Mouse (Mus musculus): ENCODE measurements at regions not wholly inside any gene's neighbourhood (a gene's known extent, or its start where the extent isn't known, plus 50 kb on each side); places are given as distances from the start of the nearest gene placed in this dataset.

- DNase-seq (ENCODE audit: low read depth, low spot score) = no peak
These were observed 558.0 kb upstream of the Alcam start for GRCm38 (mm10) chr16:53011847-53012246.

GRCm38 (mm10) chr16:52988852-52989397 lies 535.1 kb upstream of the Alcam start:
- no peak for DNase-seq (ENCODE audit: low read depth, low spot score)

GRCm38 (mm10) chr16:52984336-52984735 lies 530.5 kb upstream of the Alcam start:
- DNase-seq (ENCODE audit: low read depth, low spot score) = no peak

- DNase-seq (ENCODE audit: low read depth, low spot score) = no peak
These were observed 527.1 kb upstream of the Alcam start for GRCm38 (mm10) chr16:52980995-52981394.

GRCm38 (mm10) chr16:52972811-52973210 lies 518.9 kb upstream of the Alcam start:
- no peak for DNase-seq (ENCODE audit: low read depth, low spot score)

GRCm38 (mm10) chr16:52947679-52948078 lies 493.8 kb upstream of the Alcam start:
- DNase-seq (ENCODE audit: low read depth, low spot score) = no peak

GRCm38 (mm10) chr16:52934749-52935148 lies 480.9 kb upstream of the Alcam start:
- no peak for DNase-seq (ENCODE audit: low read depth, low spot score)

GRCm38 (mm10) chr16:52931978-52932377 lies 478.1 kb upstream of the Alcam start:
- DNase-seq (ENCODE audit: low read depth, low spot score) = no peak

GRCm38 (mm10) chr16:52892467-52893255 lies 438.8 kb upstream of the Alcam start:
- DNase-seq (ENCODE audit: low read depth, low spot score) = peak; percentile 1

- DNase-seq (ENCODE audit: low read depth, low spot score) = no peak
These were observed 425.7 kb upstream of the Alcam start for GRCm38 (mm10) chr16:52879463-52880114.

- DNase-seq (ENCODE audit: low read depth, low spot score) = no peak
These were observed 414.0 kb upstream of the Alcam start for GRCm38 (mm10) chr16:52867833-52868232.

GRCm38 (mm10) chr16:52863554-52863953 lies 409.7 kb upstream of the Alcam start:
- DNase-seq (ENCODE audit: low read depth, low spot score) = no peak

- no peak for DNase-seq (ENCODE audit: low read depth, low spot score)
These were observed 407.4 kb upstream of the Alcam start for GRCm38 (mm10) chr16:52861263-52861662.

GRCm38 (mm10) chr16:52858441-52859209 lies 404.8 kb upstream of the Alcam start:
- DNase-seq (ENCODE audit: low read depth, low spot score) = peak; percentile 72

- DNase-seq (ENCODE audit: low read depth, low spot score) = no peak
These were observed 397.3 kb upstream of the Alcam start for GRCm38 (mm10) chr16:52851129-52851528.

GRCm38 (mm10) chr16:52818976-52819375 lies 365.1 kb upstream of the Alcam start:
- DNase-seq (ENCODE audit: low read depth, low spot score) = no peak

- no peak for DNase-seq (ENCODE audit: low read depth, low spot score)
These were observed 357.3 kb upstream of the Alcam start for GRCm38 (mm10) chr16:52811219-52811618.

- DNase-seq (ENCODE audit: low read depth, low spot score) = no peak
These were observed 350.5 kb upstream of the Alcam start for GRCm38 (mm10) chr16:52804365-52804764.

GRCm38 (mm10) chr16:52799715-52800392 lies 346.0 kb upstream of the Alcam start:
- peak; percentile 12 for DNase-seq (ENCODE audit: low read depth, low spot score)

GRCm38 (mm10) chr16:52795184-52795583 lies 341.3 kb upstream of the Alcam start:
- DNase-seq (ENCODE audit: low read depth, low spot score) = no peak

- DNase-seq (ENCODE audit: low read depth, low spot score) = no peak
These were observed 336.1 kb upstream of the Alcam start for GRCm38 (mm10) chr16:52789946-52790345.

All from R1 (cell line).